ENCODE assay signal across 13 mouse cellular contexts in genomic region chr7:121077311-121077710, GRCm38 (mm10). TPM values are rescaled to one million over a fixed set of nuclear protein-coding genes. Genes with fewer than 3 reads are reported as not detected.
DNase-seq lines count a peak whose midpoint lies in the region; ATAC-seq lines count a peak whose summit lies in the region.
"Had no signal": no experiment of that assay in that cellular context is flagged by ENCODE, and none has a peak within 500 bp of the region (broad histone marks: within the 10 kb centered on the region; RNA-seq: fewer than 3 reads in every experiment).

No protein-coding gene starts in this region.

- H3K9me3 ChIP-seq in forebrain, embryonic 15.5 days: 0 out of 2 replicates have a peak, but pooled peaks cover 2% of the 10 kb centered on the region
- no peaks in the 10 kb centered on the region for H3K9me3 ChIP-seq in forebrain, embryonic 10.5 days
- H3K9me3 ChIP-seq in kidney, embryonic 16.5 days (ENCODE audit: low read length): no peaks in the 10 kb centered on the region
- no peaks in the 10 kb centered on the region for H3K9me3 ChIP-seq in neural tube, embryonic 12.5 days
- H3K9me3 ChIP-seq: limb, embryonic 13.5 days; liver, embryonic 12.5 days had no signal

- 0 out of 2 replicates have a peak, but pooled peaks cover 2% of the 10 kb centered on the region for H3K4me1 ChIP-seq in forebrain, embryonic 15.5 days
- peaks cover 4% of the 10 kb centered on the region for H3K4me1 ChIP-seq in forebrain, embryonic 10.5 days
- H3K4me1 ChIP-seq in kidney, embryonic 16.5 days (ENCODE audit: insufficient read depth, low read length): peaks cover 12% of the 10 kb centered on the region
- no peaks in the 10 kb centered on the region for H3K4me1 ChIP-seq in neural tube, embryonic 12.5 days
- H3K4me1 ChIP-seq: liver, embryonic 12.5 days had no signal

- no peak for DNase-seq in forebrain, embryonic 10.5 days (ENCODE audit: extremely low spot score, low spot score)
- no peak for DNase-seq in kidney, postnatal 4 days
- DNase-seq in neural tube, embryonic 10.5 days (ENCODE audit: extremely low spot score, low spot score): no peak

- peak; percentile 36; the same call in 1 of the 2 replicates for ATAC-seq in forebrain, embryonic 15.5 days (replicated peaks)
- ATAC-seq in kidney, embryonic 16.5 days (ENCODE audit: low FRiP score, low TSS enrichment): 0 out of 2 replicates have a peak, but pooled peaks have one; percentile 43
- ATAC-seq in neural tube, embryonic 12.5 days (ENCODE audit: low FRiP score, low read depth): peak; percentile 43; the same call in 1 of the 2 replicates
- ATAC-seq in megakaryocyte-erythroid progenitor cell, adult 5-6 weeks (replicated peaks; ENCODE audit: low FRiP score, low TSS enrichment, poor library complexity, severe bottlenecking): no peak
- ATAC-seq: intestine, postnatal 0 days; liver, embryonic 12.5 days had no signal

- no peak overlapping the region for H3K9ac ChIP-seq in forebrain, embryonic 15.5 days (replicated peaks)
- no peak overlapping the region for H3K9ac ChIP-seq in kidney, embryonic 16.5 days (replicated peaks; ENCODE audit: low read length)
- H3K9ac ChIP-seq in neural tube, embryonic 12.5 days: no peak overlapping the region
- H3K9ac ChIP-seq: limb, embryonic 13.5 days; liver, embryonic 12.5 days had no signal

- H3K36me3 ChIP-seq in forebrain, embryonic 15.5 days: peaks cover 30% of the 10 kb centered on the region; the same call in 1 of the 2 replicates
- H3K36me3 ChIP-seq in forebrain, embryonic 10.5 days (replicated peaks): peaks cover 70% of the 10 kb centered on the region
- peaks cover 20% of the 10 kb centered on the region for H3K36me3 ChIP-seq in kidney, embryonic 16.5 days (ENCODE audit: insufficient read depth, low read length)
- peaks cover 27% of the 10 kb centered on the region; the same call in 1 of the 2 replicates for H3K36me3 ChIP-seq in neural tube, embryonic 12.5 days

- H3K27ac ChIP-seq in forebrain, embryonic 15.5 days (replicated peaks): no peak overlapping the region
- H3K27ac ChIP-seq in forebrain, embryonic 10.5 days: no peak overlapping the region
- H3K27ac ChIP-seq in kidney, embryonic 16.5 days (ENCODE audit: low read length): no peak overlapping the region
- no peak overlapping the region for H3K27ac ChIP-seq in neural tube, embryonic 12.5 days
- H3K27ac ChIP-seq: layer of hippocampus, adult 2 months; limb, embryonic 13.5 days; liver, embryonic 12.5 days had no signal

- H3K4me2 ChIP-seq in forebrain, embryonic 15.5 days (replicated peaks): no peak overlapping the region
- H3K4me2 ChIP-seq in kidney, embryonic 16.5 days (replicated peaks; ENCODE audit: low read depth, low read length): no peak overlapping the region
- no peak overlapping the region for H3K4me2 ChIP-seq in neural tube, embryonic 12.5 days (replicated peaks)
- H3K4me2 ChIP-seq: limb, embryonic 13.5 days; liver, embryonic 12.5 days had no signal

- no peaks in the 10 kb centered on the region for H3K27me3 ChIP-seq in forebrain, embryonic 15.5 days
- H3K27me3 ChIP-seq in forebrain, embryonic 10.5 days (ENCODE audit: poor library complexity, severe bottlenecking): no peaks in the 10 kb centered on the region
- no peaks in the 10 kb centered on the region for H3K27me3 ChIP-seq in kidney, embryonic 16.5 days (ENCODE audit: insufficient read depth, low read length)
- H3K27me3 ChIP-seq in neural tube, embryonic 12.5 days (replicated peaks): no peaks in the 10 kb centered on the region
- H3K27me3 ChIP-seq: limb, embryonic 13.5 days; liver, embryonic 12.5 days had no signal

- H3K4me3 ChIP-seq in forebrain, embryonic 15.5 days: no peak overlapping the region
- H3K4me3 ChIP-seq in forebrain, embryonic 10.5 days: no peak overlapping the region
- H3K4me3 ChIP-seq in kidney, embryonic 16.5 days (ENCODE audit: low read length): no peak overlapping the region
- no peak overlapping the region for H3K4me3 ChIP-seq in neural tube, embryonic 12.5 days
- H3K4me3 ChIP-seq: layer of hippocampus, adult 2 months; limb, embryonic 13.5 days; liver, embryonic 12.5 days had no signal

- WGBS in forebrain, embryonic 15.5 days: 89% methylated on average over 6 of the region's 6 CpGs
- WGBS in forebrain, embryonic 10.5 days: 86% methylated on average over 6 of the region's 6 CpGs
- WGBS in kidney, embryonic 16.5 days: 85% methylated on average over 6 of the region's 6 CpGs
- WGBS in neural tube, embryonic 12.5 days: 89% methylated on average over 6 of the region's 6 CpGs

RNA-seq across cellular contexts. Expression of gene Igsf6, which starts 2.9 kb away (rescaled TPM):
- 0.79 and 1.1 TPM in 2 replicates for polyA plus RNA-seq in forebrain, embryonic 15.5 days (2015; fragmentation: Nextera tagmentation; extraction: Ambion mirVana)
- 0.81 and 1.1 TPM in 2 replicates for polyA plus RNA-seq in forebrain, embryonic 10.5 days (2016; fragmentation: Nextera tagmentation; extraction: Ambion mirVana)
- polyA plus RNA-seq in kidney, embryonic 16.5 days (2015; fragmentation: Nextera tagmentation; extraction: Ambion mirVana): 1.3 and 2.1 TPM in 2 replicates
- polyA plus RNA-seq in neural tube, embryonic 12.5 days (2016; fragmentation: Nextera tagmentation; extraction: Ambion mirVana): 0.79 and 1.2 TPM in 2 replicates
- total RNA-seq in megakaryocyte-erythroid progenitor cell, adult 5-6 weeks (2014; fragmentation: Nextera tagmentation): 8.0 TPM in 1 of 2 replicates, not detected in the other
- 1.3 and 3.7 TPM in 2 replicates for total RNA-seq in megakaryocyte-erythroid progenitor cell, adult 5-6 weeks (2017)
- total RNA-seq: ES-E14 had no signal

RNA-seq across cellular contexts. Expression of gene Otoa, which starts 4.1 kb away (rescaled TPM):
- 0.06 TPM in 1 of 2 replicates, not detected in the other for polyA plus RNA-seq in forebrain, embryonic 15.5 days (2015; fragmentation: Nextera tagmentation; extraction: Ambion mirVana)
- polyA plus RNA-seq in forebrain, embryonic 10.5 days (2016; fragmentation: Nextera tagmentation; extraction: Ambion mirVana): 0.14 TPM in 2 replicates
- polyA plus RNA-seq in kidney, embryonic 16.5 days (2015; fragmentation: Nextera tagmentation; extraction: Ambion mirVana): 0.09 and 0.16 TPM in 2 replicates
- polyA plus RNA-seq in neural tube, embryonic 12.5 days (2016; fragmentation: Nextera tagmentation; extraction: Ambion mirVana): 0.18 and 0.22 TPM in 2 replicates
- 0.17 and 0.42 TPM in 2 replicates for total RNA-seq in megakaryocyte-erythroid progenitor cell, adult 5-6 weeks (2014; fragmentation: Nextera tagmentation)
- total RNA-seq in megakaryocyte-erythroid progenitor cell, adult 5-6 weeks (2017): 0.34 TPM in 1 of 2 replicates, not detected in the other
- polyA plus RNA-seq: forebrain, embryonic 16.5 days had no signal

RNA-seq across cellular contexts. Expression of gene Mettl9, which starts 43.1 kb away (rescaled TPM):
- polyA plus RNA-seq in forebrain, embryonic 15.5 days (2015; fragmentation: Nextera tagmentation; extraction: Ambion mirVana): 214 and 232 TPM in 2 replicates
- 184 and 188 TPM in 2 replicates for polyA plus RNA-seq in forebrain, embryonic 10.5 days (2016; fragmentation: Nextera tagmentation; extraction: Ambion mirVana)
- 155 and 163 TPM in 2 replicates for polyA plus RNA-seq in kidney, embryonic 16.5 days (2015; fragmentation: Nextera tagmentation; extraction: Ambion mirVana)
- polyA plus RNA-seq in neural tube, embryonic 12.5 days (2016; fragmentation: Nextera tagmentation; extraction: Ambion mirVana): 219 and 227 TPM in 2 replicates
- total RNA-seq in megakaryocyte-erythroid progenitor cell, adult 5-6 weeks (2014; fragmentation: Nextera tagmentation): 45.9 and 68.5 TPM in 2 replicates
- total RNA-seq in megakaryocyte-erythroid progenitor cell, adult 5-6 weeks (2017): 73.7 and 91.7 TPM in 2 replicates
